Mouse (Mus musculus) heart, postnatal 14 days (tissue): ENCODE measurements around the gene Gm37240. TPM values are rescaled to one million over a fixed set of nuclear protein-coding genes. Genes with fewer than 3 reads are reported as not detected.
"Not testable (repeated sequence)": the region's sequence is repeated elsewhere in the genome, so short reads cannot be mapped to it uniquely, and the experiment has no call there.

Experiments
- DNase-seq, 2 experiments: peaks; one replicate each; pipeline ENCODE4 v3.0.0; 2021 to 2022
- intact Hi-C: fragments of 180-260 bp; cut with DNase I; formaldehyde crosslinking; loops from one replicate; pipeline ENCODE4 v1.15.1; 2025
- long read RNA-seq, 2 experiments: library from polyadenylated mRNA; stranded (forward); transcript quantifications; one replicate each; pipeline ENCODE4 v2.0.0; 2021
- total RNA-seq, 2 experiments: library from RNA; stranded (reverse); gene quantifications; 2 replicates each; pipeline ENCODE4 v1.2.3; 2021

The Gm37240 gene
- total RNA-seq = 10 to 100 TPM; 39.0 to 42.7 TPM
- long read RNA-seq, experiment 1, partial matches to known transcripts = 0 of 10 reads
- long read RNA-seq, experiment 1, other reads (novel, unspliced or antisense) = 10 of 10 reads
- long read RNA-seq, experiment 2, partial matches to known transcripts = 0 of 13 reads
- long read RNA-seq, experiment 2, other reads (novel, unspliced or antisense) = 13 of 13 reads

DNA sequence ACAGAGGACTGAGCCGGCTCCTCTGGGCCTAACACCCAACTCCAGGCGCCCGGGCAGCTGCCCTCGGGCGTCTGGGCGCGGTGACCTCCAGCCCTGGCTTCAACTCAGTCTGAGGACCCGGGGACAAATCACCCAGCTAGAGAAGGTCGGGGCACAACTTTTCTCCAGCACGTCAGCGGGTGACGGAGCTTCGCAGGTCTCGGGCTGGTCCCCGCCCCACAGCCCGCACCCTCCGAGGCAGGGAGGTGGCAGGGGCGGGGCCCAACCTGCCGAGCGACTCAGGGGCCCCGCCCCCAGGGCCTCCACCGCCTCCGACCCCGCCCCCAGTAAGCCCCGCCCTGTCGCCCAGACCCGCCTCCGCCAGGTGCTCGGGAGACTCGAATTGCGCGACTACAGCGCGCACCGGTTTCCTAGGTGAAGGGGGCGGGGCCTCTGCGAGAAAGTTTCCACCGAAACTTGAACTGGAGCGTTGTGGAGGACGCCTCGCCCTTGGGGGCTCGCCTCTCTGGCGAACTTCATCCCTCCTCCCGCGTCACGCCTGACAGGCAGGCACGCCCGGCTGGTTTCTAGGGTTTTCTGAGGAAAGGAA lies at the start of gene Gm37240, which contains the start of gene Glt28d2:
Gene Gm37240, minus strand, starts transcription at position 280 of the 589 bp plus-strand sequence.
Gene Glt28d2, minus strand, starts transcription at position 278 of the 589 bp plus-strand sequence.
- intact Hi-C loops = loop anchor here (2.0 to 5.0 kb wide), 2 partner anchors 25 to 45 kb away; no protein-coding TSS in a partner anchor
- DNase-seq = peak; percentile 79 to 83

DNA sequence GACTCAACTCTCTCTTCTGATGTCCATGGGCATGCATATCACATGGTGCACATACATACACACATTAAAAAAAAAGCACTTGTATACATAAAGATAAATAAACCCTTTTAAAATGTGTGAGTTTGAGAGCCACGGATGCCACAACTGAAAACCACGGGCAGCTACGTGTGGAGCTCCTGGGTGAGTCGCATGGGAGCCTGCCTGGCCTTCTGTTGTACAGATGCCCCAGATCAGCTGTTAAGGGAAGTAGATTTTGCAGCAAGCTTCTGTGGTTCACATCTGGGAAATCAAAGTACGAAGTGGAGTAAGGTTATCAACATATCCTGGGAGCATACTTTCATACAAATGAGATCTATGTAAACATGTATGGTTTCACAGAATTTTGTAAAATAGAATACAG lies 46.3 kb upstream of the Gm37240 start:
- intact Hi-C loops = no loop called here
- no peak for DNase-seq

DNA sequence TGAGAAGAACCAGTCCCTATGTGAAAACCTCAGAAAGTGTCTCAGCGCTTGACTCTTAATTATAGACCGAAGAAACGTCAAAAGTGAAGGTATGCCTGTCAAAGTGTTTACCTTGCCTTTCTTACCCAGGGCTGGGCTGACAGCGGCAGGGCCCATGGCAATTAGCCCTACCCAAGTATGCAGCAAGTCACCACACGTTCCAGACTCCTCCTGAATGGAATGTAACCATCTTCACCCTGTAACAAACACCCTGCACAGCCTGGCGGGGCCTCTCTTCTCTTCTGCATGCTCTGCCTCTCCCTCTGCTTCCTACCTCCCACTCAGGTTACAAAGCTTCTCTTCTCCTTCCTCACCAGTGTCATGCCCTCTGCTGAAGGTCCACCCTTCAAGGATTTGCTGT lies 44.5 kb upstream of the Gm37240 start:
- intact Hi-C loops = no loop called here
- DNase-seq = no peak

DNA sequence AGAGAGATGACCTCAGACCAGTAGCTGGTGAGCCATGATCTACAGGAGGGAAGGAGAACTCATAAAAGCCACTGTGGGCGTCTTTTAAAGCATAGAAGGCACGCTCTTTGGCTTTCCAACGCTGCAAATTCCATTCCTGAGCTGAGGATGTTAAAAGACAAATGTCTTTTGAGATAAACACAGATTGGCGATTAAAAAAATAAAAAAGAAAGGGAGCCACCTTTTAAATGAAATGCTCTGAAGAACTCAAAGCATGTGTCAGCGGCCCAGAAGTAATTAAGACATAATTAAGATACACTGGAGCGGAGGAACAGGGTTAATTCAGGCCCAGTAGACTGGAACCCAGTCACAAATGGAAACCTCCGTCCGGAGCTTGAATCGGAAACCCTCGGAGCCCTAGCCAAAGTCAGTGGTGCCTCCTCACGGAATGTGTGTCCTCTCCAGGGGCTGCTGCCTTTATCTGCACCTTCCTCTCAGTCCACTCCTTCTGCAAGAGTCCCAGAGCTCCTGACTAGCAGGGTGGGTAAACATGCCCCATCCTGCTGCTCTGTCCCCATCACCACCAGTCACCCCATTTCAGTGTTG lies 43.4 kb upstream of the Gm37240 start:
- intact Hi-C loops = no loop called here
- no peak for DNase-seq

DNA sequence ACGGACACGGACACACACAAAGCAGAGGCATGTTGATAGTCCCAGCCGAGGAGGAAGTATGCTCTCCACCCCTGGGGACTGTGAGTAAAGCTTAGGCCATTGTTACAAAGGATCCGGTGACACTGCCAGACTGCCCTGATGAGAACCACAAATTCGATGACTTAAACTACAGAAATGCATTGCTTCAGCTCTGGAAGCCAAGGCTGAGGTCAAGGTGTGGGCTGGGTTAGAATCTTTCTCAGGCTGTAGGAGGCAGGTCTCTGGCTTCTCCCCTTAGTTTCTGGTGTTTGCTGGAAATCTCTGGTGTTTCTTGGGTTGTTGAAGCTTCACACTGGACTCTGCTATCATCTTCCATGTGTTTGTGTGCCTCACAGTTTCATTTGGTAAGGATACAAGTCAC lies 42.4 kb upstream of the Gm37240 start:
- DNase-seq = no peak
- intact Hi-C loops = no loop called here

DNA sequence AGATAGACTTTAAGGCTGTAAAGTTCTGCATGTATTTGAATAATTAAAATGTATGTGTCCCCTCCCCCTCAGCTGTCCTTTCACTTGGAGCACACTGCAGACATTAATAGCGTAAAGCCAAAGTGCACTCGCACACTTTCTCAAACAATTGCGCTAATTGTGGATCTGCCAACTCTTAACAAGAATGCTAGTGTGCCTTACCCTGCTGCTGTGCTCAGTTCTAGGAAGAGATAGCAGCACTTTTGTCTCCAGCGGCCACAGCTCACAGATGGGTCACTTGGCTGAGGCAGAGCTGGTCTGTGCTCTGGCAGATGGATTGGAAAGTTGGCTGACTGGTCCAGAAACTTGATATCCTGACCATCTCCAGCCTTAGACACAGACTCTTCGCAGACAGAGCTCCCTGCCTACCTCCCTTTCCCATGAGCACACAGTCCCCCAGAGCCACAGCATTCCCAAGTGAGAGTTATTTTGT lies 40.9 kb upstream of the Gm37240 start:
- intact Hi-C loops = no loop called here
- peak; percentile 14 to 18 for DNase-seq

DNA sequence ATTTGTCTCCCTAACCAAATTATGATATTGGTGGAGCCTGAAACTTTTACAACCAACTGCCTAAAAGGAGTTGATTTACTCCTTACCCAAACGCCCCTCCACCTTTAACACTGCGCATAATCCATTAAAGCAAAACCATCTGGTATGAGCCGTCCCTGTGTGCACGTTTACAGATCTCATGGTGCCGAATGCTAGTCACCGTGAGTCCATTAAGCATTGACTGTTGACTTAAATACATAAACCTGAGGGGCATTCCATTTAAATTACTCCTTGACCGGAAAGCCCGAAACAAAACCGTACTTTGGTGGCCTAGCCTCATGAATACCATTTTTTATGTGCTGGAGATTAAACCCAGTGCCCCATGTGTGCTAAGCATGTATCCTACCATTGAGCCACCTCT lies 40.0 kb upstream of the Gm37240 start:
- intact Hi-C loops = no loop called here
- no peak for DNase-seq

DNA sequence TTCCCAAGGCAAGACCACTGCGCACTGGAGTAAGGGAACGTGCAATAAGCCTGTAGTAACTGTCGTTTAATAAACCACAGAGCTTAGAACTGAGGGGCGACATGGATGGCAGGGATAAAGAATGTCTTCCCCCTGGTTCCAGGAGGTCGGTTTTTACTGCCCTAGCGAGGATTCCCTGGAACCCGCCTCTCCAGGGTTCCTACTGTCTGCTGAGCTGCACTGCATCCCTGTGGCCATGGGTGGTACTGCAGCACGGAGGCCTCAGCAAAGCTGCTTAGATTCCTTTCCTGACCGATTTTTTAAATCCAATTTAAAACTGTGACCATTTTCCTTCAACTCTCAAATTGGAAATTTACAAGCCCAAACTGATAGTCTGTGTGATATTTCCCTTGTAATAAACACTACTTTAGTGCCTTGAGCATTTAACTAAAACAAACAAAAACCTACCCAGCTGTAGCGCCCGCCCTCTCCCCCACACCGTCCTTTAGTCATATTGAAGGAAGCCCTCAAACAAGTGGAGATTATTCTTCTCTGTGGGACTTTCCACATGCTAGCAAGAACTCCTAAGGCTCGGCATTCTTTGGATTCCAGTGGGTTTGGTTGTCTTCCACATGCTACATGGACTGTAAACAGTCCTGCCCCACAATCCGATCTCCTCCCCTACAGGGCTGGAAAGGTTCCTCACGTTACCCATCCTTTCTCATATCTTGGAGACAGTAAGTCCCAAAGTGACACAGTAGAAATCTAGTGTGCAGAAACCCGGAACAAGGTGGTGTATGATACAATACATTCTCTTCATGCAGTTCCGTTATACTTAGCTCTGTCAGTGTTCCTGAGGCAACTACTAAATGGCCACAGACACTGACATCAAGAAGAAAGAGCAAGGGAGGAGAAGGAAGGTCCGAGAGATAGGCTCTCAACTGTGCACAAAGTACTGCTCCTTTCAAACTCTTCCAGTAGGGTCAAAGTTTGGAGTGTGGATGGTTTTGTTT lies 36.9 kb upstream of the Gm37240 start:
- DNase-seq = peak; percentile 83 to 90
- intact Hi-C loops = loop anchor here (5.0 kb wide), 3 partner anchors 203 to 1007 kb away; partner anchors contain the start of gene Gatb

DNA sequence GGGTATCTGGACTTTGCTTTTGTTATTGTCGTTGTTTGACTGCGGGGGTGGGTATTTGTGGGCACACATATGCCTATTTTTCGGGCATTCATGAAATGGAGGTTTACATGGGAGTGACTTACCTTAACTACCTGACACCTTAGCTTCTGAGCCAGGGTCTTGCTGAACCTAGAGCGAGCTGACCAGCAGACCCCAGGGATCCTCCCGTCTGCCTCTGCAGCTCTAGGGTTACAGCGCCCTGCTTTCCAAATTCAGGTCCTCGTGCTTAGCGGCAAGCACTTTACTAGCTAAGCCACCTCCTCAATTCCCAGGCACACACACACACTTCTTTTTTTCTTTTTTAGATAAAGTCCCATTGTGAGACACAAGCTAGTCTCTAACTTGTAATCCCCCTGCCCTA lies 36.0 kb upstream of the Gm37240 start:
- no peak for DNase-seq
- intact Hi-C loops = loop anchor here (5.0 kb wide), 3 partner anchors 204 to 1006 kb away; partner anchors contain the start of gene Gatb

DNA sequence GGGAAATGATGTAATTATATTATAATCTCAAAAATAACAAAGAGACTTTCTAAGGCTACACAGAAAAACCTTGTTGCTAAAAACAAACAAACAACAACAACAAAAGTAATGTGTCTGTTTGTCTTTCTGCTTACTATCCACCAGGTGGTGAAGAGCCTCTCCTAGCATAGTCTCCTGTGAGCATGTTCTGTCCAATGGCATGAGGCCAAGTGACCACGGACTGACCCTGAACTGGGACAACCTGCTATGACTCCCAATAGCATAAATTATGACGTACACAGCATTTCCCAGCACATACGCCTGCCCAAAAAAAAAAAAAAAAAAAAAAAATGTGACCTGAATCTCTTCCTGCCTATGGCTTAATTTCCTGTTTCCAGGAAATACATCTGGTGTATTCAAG lies 35.0 kb upstream of the Gm37240 start:
- DNase-seq = peak; percentile 32 to 59

DNA sequence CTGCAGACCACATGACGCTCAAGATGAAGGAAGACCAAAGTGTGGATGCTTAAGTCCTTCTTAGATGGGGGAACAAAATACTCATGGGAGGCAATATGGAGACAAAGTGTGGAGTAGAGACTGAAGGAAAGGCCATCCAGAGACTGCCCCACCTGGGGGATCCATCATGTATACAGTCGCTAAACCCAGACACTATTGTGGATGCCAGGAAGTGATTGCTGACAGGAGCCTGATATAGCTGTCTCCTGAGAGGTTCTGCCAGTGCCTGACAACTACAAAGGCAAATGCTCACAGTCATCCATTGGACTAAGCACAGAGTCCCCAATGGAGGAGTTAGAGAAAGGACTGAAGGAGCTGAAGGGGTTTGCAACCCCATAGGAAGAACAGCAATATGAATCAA lies 33.4 kb upstream of the Gm37240 start:
- DNase-seq = not testable (repeated sequence)
- intact Hi-C loops = loop anchor here (2.0 to 5.0 kb wide), 4 partner anchors 207 to 1003 kb away; partner anchors contain the start of gene Gatb

More for the DNA sequence above, 35.0 kb upstream of the Gm37240 start:
- intact Hi-C loops = loop anchor here (5.0 kb wide), 3 partner anchors 205 to 1005 kb away; partner anchors contain the start of gene Gatb

DNA sequence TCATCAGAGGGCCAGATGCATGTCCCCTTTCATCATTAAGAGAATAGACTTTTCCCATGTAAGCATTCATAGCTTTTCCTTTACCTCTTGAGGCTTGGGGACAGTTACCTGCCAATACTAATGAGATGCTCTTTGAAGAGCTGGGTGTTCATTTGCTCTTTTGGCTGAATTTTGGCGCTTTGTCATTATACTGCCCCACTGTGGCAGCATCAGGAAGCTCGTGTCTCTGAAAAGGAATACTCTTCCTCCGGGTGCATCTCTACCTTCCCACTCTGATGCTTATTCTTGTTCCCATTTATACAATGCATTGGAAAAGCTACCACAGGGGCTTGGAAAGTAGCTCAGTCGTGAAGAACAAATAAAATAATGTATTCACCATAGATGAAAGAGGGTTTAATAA lies 30.3 kb upstream of the Gm37240 start:
- intact Hi-C loops = no loop called here

DNA sequence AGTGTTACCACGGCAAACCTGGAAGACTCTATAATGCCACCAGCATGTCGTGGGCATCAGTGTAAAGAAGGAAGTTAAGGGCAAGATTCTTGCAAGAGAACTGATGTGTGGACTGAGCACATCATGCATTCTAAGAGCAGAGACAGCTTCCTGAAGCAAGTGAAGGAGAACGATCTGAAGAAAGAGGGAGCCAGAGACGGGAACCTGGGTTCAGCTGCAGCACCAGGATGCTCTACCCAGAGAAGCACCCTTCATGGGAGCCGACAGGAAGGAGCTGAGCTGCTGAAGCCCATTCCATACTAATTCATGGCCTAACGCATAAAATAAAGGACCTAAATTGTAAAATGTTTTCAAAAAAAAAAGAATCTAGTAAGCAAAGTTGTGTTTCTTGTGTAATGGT lies 27.5 kb upstream of the Gm37240 start:
- intact Hi-C loops = no loop called here
- no peak for DNase-seq

More for the DNA sequence above, 30.3 kb upstream of the Gm37240 start:
- DNase-seq = peak; percentile 36 to 61

DNA sequence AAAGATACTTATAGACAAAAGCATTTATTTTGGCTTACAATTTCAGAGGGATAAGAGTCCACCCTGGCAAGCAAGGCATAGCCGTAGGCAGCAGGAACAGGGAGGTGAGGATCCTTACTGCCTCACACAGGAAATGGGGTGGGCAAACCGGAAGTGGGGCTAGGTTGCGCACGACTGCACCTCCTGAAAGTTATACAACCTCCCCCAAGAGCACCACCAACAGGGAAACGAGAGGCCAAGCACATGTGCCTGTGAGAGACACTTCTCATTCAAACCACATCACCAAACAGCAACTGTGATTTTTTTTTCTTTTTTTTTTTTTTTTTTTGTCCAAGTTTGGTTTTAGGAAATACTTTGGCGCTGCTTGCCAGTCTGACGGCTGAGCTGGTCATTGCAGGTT lies 19.8 kb upstream of the Gm37240 start:
- DNase-seq = no peak

DNA sequence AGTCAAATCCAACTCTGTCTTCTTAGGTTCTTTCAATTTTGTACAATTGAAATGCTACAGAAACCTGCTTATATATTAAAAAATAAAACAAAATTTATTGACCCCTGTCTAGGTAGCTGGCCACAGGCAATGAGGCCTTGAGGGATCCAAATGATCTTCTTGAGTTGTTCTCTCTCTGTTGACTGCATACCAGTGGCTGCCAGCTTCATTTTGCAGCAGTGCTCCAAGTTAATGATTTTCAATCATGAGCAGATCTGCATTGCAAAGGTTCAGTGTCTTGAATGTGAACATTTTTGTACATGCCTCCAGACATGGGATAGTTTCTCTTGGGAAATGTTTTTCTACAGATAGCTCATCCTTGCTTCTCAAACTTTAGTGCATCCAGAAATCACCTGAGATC lies 17.1 kb upstream of the Gm37240 start:
- DNase-seq = no peak

More for the DNA sequence above, 19.8 kb upstream of the Gm37240 start:
- intact Hi-C loops = no loop called here

DNA sequence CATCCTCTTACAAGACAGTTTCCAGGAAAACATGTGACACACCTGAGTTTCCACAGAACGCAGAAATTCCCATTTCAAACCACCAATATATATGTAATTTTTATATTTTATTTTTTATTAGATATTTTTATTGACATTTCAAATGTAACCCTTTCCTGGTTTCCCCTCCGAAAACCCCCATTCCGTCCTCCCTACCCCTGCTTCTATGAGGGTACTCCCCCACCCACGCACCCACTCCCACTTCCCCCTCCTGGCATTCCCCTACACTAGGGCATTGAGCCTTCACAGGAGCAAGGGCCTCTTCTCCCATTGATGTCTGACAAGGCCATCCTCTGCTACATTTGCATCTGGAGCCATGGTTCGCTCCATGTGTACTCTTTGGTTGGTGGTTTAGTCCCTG lies 7.7 kb upstream of the Gm37240 start:
- no peak for DNase-seq
- intact Hi-C loops = no loop called here

More for the DNA sequence above, 17.1 kb upstream of the Gm37240 start:
- intact Hi-C loops = no loop called here

DNA sequence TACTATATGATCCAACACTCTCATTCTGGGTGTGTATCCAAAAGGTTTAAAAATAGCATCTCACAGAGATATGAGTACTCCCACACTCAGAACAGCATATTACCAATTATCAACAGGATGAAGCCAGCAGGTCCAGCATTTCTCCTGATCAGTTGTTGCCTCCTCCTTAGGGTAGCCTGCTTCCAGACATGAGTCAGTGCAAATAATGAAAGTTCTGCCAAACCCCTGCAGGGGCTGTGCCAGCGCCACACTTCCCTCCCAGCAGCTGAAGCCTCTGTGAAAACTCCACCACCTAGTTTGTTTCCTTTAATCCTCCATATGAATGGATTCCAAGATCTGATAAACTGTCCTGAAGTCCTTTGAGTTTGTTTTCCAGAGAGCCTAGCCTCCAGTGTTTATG lies 4.3 kb upstream of the Gm37240 start:
- no peak for DNase-seq
- intact Hi-C loops = no loop called here

DNA sequence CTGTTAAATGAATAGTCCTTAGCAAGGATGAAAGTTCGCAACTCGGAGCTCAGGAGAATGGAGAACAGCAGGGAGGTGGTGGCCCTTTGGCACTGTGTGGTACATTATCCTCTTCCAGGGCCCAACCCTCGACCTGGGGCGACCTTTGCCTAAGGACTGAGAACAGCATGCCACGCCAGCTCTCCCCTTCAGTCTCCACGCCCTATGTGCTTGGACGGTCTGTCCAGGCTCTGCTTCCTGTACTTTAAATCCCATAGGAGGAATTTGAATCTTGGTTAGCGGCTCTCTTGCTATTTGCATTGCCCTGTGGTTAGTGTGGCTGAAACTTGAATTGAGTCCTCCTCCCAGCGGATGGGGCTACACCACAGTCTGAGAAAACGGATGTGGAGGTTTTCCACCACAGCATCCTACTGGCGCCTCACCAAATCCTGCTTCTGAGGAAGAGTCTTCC lies 928 bp upstream of the Gm37240 start:
- peak; percentile 39 to 59 for DNase-seq
- intact Hi-C loops = loop anchor here (5.0 kb wide), 1 partner anchor 46 kb away; no protein-coding TSS in a partner anchor

DNA sequence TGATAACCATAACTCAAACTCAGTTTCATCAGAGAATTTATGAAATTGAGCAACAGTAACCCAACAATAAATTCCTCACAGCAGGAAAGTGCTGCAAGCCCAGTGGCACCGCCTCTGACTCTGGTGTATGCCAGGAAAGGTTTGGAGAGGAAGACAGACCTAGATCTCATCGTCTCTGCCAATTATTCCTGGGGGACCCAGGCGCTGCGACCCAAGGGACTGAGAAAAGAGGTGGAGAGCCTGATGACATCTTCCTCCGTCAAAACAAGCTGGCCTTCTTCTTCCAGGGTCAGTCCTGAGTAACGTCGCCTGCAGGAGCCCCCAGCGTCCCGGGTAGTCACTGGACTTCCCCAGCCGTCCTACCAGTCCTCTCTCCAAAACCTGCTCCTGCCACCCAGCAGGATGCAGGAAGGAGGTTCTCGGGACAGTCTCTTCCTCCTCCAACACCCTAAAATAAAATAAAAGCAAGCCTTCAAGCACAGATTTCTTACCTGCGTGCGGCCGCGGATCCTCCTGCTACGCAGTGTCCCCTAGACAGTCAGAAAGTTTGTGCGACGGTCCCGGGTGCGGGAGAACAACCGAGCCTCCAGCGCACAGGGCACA lies 581 bp downstream of the Gm37240 start:
- intact Hi-C loops = loop anchor here (2.0 to 5.0 kb wide), 2 partner anchors 24 to 44 kb away; no protein-coding TSS in a partner anchor
- peak; percentile 25 to 30 for DNase-seq
